Mouse (Mus musculus): ENCODE results near the gene 1700018B08Rik. TPM values are rescaled to one million over a fixed set of nuclear protein-coding genes. Genes with fewer than 3 reads are reported as not detected.

The 1700018B08Rik gene
- total and polyA plus RNA-seq, 3 experiments, result not detected

DNA sequence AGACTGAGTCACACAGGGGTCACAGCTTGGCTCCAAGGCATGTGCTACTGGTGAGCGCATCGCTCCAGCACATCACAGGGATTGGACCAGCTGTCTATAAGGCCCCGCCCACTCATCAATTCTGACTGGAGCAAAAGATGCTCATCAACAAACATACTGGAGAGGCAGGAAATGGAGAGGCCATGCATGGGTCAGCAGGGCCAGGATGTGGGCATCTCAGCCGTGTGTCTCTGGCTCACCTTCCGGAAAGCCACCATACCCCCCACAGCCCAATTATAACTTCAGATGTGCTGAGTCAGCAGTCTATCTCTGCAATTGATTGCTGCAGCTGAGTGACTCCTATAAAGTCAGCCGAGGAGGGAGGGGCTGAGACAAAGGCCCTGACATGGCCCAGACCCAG lies 24.2 kb upstream of the 1700018B08Rik start:
- peaks cover 12% of the 10 kb centered on the region for H3K4me1 ChIP-seq (ENCODE audit: insufficient read depth, low read depth, low read length)
- TF ChIP-seq CTCF (IDR thresholded peaks at IDR 0.05; ENCODE audit: low read depth, low read length), result no peak
- no peak for TF ChIP-seq GATA1 (IDR thresholded peaks at IDR 0.05; ENCODE audit: borderline replicate concordance, low read length)
- no peak for TF ChIP-seq GATA2 (IDR thresholded peaks at IDR 0.05; ENCODE audit: borderline replicate concordance, low read depth, low read length)
- TF ChIP-seq POLR2AphosphoS5 (IDR thresholded peaks at IDR 0.05; ENCODE audit: insufficient replicate concordance, low read depth, low read length), result no peak
- TF ChIP-seq TAL1 (conservative IDR thresholded peaks at IDR 0.05; ENCODE audit: low read depth, low read length), result no peak

DNA sequence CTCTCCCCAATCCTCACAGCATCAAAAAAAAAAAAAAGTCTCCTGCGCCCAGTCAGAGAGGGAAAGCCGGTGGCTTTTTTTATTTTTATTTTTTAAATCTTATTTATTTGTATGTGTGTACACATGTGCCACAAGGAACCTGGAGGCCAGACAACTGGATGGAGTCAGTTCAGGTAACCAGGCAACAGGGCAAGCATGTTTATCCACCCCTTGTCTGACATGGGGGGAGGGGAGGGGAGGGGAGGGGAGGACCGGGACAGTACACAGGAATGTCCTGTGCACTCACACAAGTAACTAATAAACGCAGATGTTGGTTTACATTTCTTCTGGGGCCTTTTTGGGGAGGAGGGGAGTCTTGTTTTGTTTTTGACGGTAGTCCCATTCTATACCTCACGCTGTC lies 19.6 kb upstream of the 1700018B08Rik start:
- TF ChIP-seq TAL1 (conservative IDR thresholded peaks at IDR 0.05; ENCODE audit: low read depth, low read length), result no peak
- TF ChIP-seq CTCF (IDR thresholded peaks at IDR 0.05; ENCODE audit: low read depth, low read length), result no peak
- Histone ChIP-seq H3K9me3 (replicated peaks) (no peaks in the 10 kb centered on the region), H3K27me3 (ENCODE audit: insufficient read depth, low read length) (no peaks in the 10 kb centered on the region), H3K36me3 (replicated peaks) (peaks cover 94% of the 10 kb centered on the region), H3K4me3 (ENCODE audit: low read depth, low read length) (no peak overlapping the region), H3K4me1 (ENCODE audit: insufficient read depth, low read depth, low read length) (peaks cover 4% of the 10 kb centered on the region; the same call in 1 of the 2 replicates)
- ATAC-seq (ENCODE audit: extremely low read depth, insufficient number of reproducible peaks, low FRiP score, poor library complexity, severe bottlenecking), result no peak
- no peak for DNase-seq (ENCODE audit: low spot score)

More for the DNA sequence above, 24.2 kb upstream of the 1700018B08Rik start:
- peaks cover 94% of the 10 kb centered on the region for H3K36me3 ChIP-seq (replicated peaks)
- no peaks in the 10 kb centered on the region for H3K27me3 ChIP-seq (ENCODE audit: insufficient read depth, low read length)
- no peaks in the 10 kb centered on the region for H3K9me3 ChIP-seq (replicated peaks)
- H3K4me3 ChIP-seq (ENCODE audit: low read depth, low read length), result no peak overlapping the region
- no peak for ATAC-seq (ENCODE audit: extremely low read depth, insufficient number of reproducible peaks, low FRiP score, poor library complexity, severe bottlenecking)
- DNase-seq (ENCODE audit: low spot score), result no peak

DNA sequence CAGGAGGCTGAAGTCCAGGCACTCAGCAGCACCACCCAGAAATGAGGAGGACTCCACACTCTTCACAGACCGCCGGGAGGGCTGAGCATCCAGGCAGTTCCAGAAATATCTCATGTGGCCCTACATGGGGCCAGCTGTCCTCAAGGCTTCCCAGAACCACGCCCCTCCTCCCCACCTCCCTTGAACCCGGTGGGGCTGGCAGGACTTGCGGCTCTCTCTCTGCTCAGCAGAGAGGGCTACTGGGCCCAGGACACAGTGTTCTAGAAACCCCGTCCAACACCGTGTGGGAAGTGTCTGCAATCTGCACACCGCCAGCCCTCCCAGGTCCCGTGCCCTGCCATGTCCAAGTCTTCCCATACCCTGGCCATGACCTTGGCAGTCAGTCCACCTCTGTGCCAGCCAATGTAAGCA lies 18.8 kb upstream of the 1700018B08Rik start:
- Histone ChIP-seq H3K4me1 (ENCODE audit: insufficient read depth, low read depth, low read length) (no peaks in the 10 kb centered on the region), H3K27me3 (ENCODE audit: insufficient read depth, low read length) (no peaks in the 10 kb centered on the region), H3K9me3 (replicated peaks) (no peaks in the 10 kb centered on the region), H3K36me3 (replicated peaks) (peaks cover 94% of the 10 kb centered on the region), H3K4me3 (ENCODE audit: low read depth, low read length) (no peak overlapping the region)
- TF ChIP-seq GATA1 (IDR thresholded peaks at IDR 0.05; ENCODE audit: borderline replicate concordance, low read length) (no peak), CTCF (IDR thresholded peaks at IDR 0.05; ENCODE audit: low read depth, low read length) (no peak), TAL1 (conservative IDR thresholded peaks at IDR 0.05; ENCODE audit: low read depth, low read length) (no peak), POLR2AphosphoS5 (IDR thresholded peaks at IDR 0.05; ENCODE audit: insufficient replicate concordance, low read depth, low read length) (no peak), GATA2 (IDR thresholded peaks at IDR 0.05; ENCODE audit: borderline replicate concordance, low read depth, low read length) (no peak)
- DNase-seq (ENCODE audit: low spot score) (no peak), ATAC-seq (ENCODE audit: extremely low read depth, insufficient number of reproducible peaks, low FRiP score, poor library complexity, severe bottlenecking) (no peak)

GRCm38 (mm10) chr8:121561636-121562345 lies 17.7 kb upstream of the 1700018B08Rik start:
- TF ChIP-seq CTCF (IDR thresholded peaks at IDR 0.05; ENCODE audit: low read depth, low read length) (no peak), POLR2AphosphoS5 (IDR thresholded peaks at IDR 0.05; ENCODE audit: insufficient replicate concordance, low read depth, low read length) (no peak), GATA1 (IDR thresholded peaks at IDR 0.05; ENCODE audit: borderline replicate concordance, low read length) (no peak), GATA2 (IDR thresholded peaks at IDR 0.05; ENCODE audit: borderline replicate concordance, low read depth, low read length) (no peak), TAL1 (conservative IDR thresholded peaks at IDR 0.05; ENCODE audit: low read depth, low read length) (no peak)
- H3K4me1 ChIP-seq (ENCODE audit: insufficient read depth, low read depth, low read length), result no peaks in the 10 kb centered on the region
- H3K4me3 ChIP-seq (ENCODE audit: low read depth, low read length), result no peak overlapping the region
- ATAC-seq (ENCODE audit: extremely low read depth, insufficient number of reproducible peaks, low FRiP score, poor library complexity, severe bottlenecking) (no peak), DNase-seq (ENCODE audit: low spot score) (no peak)
- no peaks in the 10 kb centered on the region for H3K9me3 ChIP-seq (replicated peaks)
- peaks cover 93% of the 10 kb centered on the region for H3K36me3 ChIP-seq (replicated peaks)
- no peaks in the 10 kb centered on the region for H3K27me3 ChIP-seq (ENCODE audit: insufficient read depth, low read length)

DNA sequence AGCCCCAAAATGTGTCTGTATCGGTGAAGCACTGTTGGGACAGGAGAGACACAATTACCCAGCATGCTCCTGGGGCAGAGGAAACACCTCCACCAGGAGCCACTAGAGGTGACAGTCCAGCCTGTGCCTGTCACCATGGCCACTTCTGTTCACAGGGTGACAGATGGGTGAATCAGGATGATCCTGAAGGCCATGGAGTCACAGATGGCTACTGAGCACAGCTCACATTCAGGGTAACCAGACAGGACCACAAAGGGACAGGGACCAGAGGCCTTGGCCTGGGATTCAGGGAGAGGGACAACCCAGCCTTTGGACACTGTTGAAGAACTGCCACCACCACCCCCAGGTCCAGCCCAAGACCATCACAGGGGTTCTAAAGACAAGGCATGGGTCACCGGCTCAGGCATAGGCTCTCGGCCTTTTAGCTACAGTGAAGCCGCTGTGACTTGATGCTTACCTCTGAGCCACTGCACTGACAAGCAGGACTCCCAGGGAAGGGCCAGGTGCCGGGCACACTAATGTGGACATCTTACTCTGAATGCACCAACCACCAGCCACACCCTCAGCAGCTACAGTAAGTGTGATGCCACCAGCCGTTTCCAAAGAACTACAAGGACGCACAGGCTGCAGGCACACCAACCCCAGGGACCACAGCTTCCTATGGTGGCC lies 16.4 kb upstream of the 1700018B08Rik start:
- no peaks in the 10 kb centered on the region for H3K9me3 ChIP-seq (replicated peaks)
- no peaks in the 10 kb centered on the region for H3K4me1 ChIP-seq (ENCODE audit: insufficient read depth, low read depth, low read length)
- H3K4me3 ChIP-seq (ENCODE audit: low read depth, low read length), result no peak overlapping the region
- DNase-seq (ENCODE audit: low spot score) (no peak), ATAC-seq (ENCODE audit: extremely low read depth, insufficient number of reproducible peaks, low FRiP score, poor library complexity, severe bottlenecking) (no peak)
- H3K36me3 ChIP-seq (replicated peaks), result peaks cover 91% of the 10 kb centered on the region
- TF ChIP-seq POLR2AphosphoS5 (IDR thresholded peaks at IDR 0.05; ENCODE audit: insufficient replicate concordance, low read depth, low read length) (no peak), CTCF (IDR thresholded peaks at IDR 0.05; ENCODE audit: low read depth, low read length) (no peak), TAL1 (conservative IDR thresholded peaks at IDR 0.05; ENCODE audit: low read depth, low read length) (no peak), GATA2 (IDR thresholded peaks at IDR 0.05; ENCODE audit: borderline replicate concordance, low read depth, low read length) (no peak)
- H3K27me3 ChIP-seq (ENCODE audit: insufficient read depth, low read length), result no peaks in the 10 kb centered on the region

- no peak for ATAC-seq (ENCODE audit: extremely low read depth, insufficient number of reproducible peaks, low FRiP score, poor library complexity, severe bottlenecking)
- H3K9me3 ChIP-seq (replicated peaks), result no peaks in the 10 kb centered on the region
- TF ChIP-seq GATA1 (IDR thresholded peaks at IDR 0.05; ENCODE audit: borderline replicate concordance, low read length) (no peak), TAL1 (conservative IDR thresholded peaks at IDR 0.05; ENCODE audit: low read depth, low read length) (no peak), CTCF (IDR thresholded peaks at IDR 0.05; ENCODE audit: low read depth, low read length) (no peak), POLR2AphosphoS5 (IDR thresholded peaks at IDR 0.05; ENCODE audit: insufficient replicate concordance, low read depth, low read length) (no peak)
- DNase-seq (ENCODE audit: low spot score), result no peak
- H3K36me3 ChIP-seq (replicated peaks), result peaks cover 91% of the 10 kb centered on the region
- no peak overlapping the region for H3K4me3 ChIP-seq (ENCODE audit: low read depth, low read length)
- no peaks in the 10 kb centered on the region for H3K4me1 ChIP-seq (ENCODE audit: insufficient read depth, low read depth, low read length)
- no peaks in the 10 kb centered on the region for H3K27me3 ChIP-seq (ENCODE audit: insufficient read depth, low read length)
Measured at GRCm38 (mm10) chr8:121559801-121560200, 15.7 kb upstream of the 1700018B08Rik start.
